Mouse (Mus musculus): ENCODE results near the gene Cdc42ep2.

- TF ChIP-seq POLR2A (IDR thresholded peaks at IDR 0.05; ENCODE audit: borderline replicate concordance, extremely low read depth, low read depth, low read length) (no peak), CTCF (IDR thresholded peaks at IDR 0.05; ENCODE audit: insufficient read depth, low read length) (no peak)
Observed at GRCm38 (mm10) chr19:5940173-5940572, 15.6 kb upstream of the Cdc42ep2 start.

All from lung, adult 2 months (tissue).